ENCODE assay signal across 16 mouse cellular contexts in genomic region chrX:12354875-12355274, GRCm38 (mm10).
"Had no signal": no experiment of that assay in that cellular context is flagged by ENCODE, and none has a peak within 500 bp of the region (broad histone marks: within the 10 kb centered on the region; RNA-seq: fewer than 3 reads in every experiment).

No protein-coding gene starts in this region.

- H3K9ac ChIP-seq: neural tube, embryonic 13.5 days; neural tube, embryonic 15.5 days; stomach, embryonic 15.5 days had no signal

- H3K27me3 ChIP-seq: neural tube, embryonic 13.5 days; stomach, embryonic 15.5 days had no signal

- H3K4me2 ChIP-seq: neural tube, embryonic 13.5 days; neural tube, embryonic 15.5 days; stomach, embryonic 15.5 days had no signal

- H3K4me3 ChIP-seq: neural tube, embryonic 13.5 days; neural tube, embryonic 15.5 days; stomach, embryonic 15.5 days had no signal

- H3K4me1 ChIP-seq: neural tube, embryonic 13.5 days; neural tube, embryonic 15.5 days; stomach, embryonic 15.5 days had no signal

- H3K36me3 ChIP-seq: neural tube, embryonic 13.5 days; neural tube, embryonic 15.5 days; stomach, embryonic 15.5 days had no signal

- H3K27ac ChIP-seq: neural tube, embryonic 13.5 days; neural tube, embryonic 15.5 days; stomach, embryonic 15.5 days; stomach, postnatal 0 days had no signal

- DNase-seq: retina, postnatal 1 day; right cerebral cortex, adult 18-20 months; right cerebral cortex, postnatal 14 days; right cerebral cortex, postnatal 25 days; right cerebral cortex, postnatal 4 days; spleen, adult 18-20 months; thymus, adult 18-20 months; thymus, adult 2 months; thymus, postnatal 14 days; thymus, postnatal 25 days; thymus, postnatal 36 days; thymus, postnatal 4 days had no signal

- H3K9me3 ChIP-seq: neural tube, embryonic 13.5 days; neural tube, embryonic 15.5 days; stomach, embryonic 15.5 days had no signal
